Mouse (Mus musculus): ENCODE measurements around the gene Cldnd1.

The Cldnd1 gene

DNA sequence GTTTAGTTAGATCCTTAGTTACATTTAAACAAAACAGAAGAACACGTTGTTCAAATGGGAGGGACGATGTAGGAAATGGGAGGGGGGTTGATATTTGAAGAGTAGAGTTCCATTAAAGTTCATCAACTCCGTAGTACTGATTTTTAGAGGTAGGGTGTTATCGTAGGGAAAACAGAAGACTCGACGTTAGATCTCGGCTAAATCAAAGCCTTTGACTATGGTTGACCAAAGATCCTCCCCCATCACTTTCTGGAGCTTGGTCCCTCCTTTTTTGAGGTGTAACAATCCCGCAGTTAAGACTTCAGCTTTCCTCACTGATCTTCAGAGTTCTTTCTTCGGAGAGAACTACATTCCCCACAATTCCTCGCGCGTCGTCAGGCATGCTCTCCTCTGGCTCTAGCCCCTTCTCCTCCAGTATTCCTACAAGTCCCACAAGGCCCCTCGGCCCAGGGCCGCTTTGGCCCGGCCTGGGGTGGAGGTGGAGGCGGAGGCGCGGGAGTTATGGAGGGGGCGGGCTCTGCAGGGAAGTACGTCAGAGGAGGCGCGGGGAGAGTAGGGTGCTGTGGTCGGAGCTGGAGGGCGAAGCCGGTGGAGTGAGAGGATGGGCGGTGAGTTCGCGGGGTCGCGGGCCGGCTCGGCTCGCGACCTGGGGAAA is at the start of gene Cldnd1:
TSS of gene Cldnd1 (plus strand) at position 434 of the 655 bp plus-strand sequence.
- peak; percentile 97 for DNase-seq (ENCODE audit: low read depth, low spot score)

DNA sequence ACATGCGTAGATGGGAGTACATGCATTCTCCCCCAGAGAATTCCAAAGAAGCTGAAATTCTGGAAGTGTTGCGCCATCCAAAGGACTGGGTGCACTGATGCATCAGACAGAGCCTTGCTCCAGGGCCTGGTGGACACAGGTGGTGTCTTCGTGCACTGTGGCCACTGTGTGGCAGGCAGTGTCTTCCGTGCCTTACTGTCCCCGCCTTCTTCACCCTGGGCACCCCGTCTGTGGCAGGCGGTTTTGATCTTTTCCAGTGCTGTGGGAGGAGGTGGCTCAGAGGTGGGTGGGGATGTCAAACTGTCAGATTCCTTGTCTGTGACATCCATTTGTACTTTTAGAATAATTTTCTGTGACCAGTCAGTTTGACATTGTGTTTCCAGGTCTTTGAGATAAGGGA is 49.0 kb upstream of the Cldnd1 start:
- no peak for DNase-seq (ENCODE audit: low read depth, low spot score)

DNA sequence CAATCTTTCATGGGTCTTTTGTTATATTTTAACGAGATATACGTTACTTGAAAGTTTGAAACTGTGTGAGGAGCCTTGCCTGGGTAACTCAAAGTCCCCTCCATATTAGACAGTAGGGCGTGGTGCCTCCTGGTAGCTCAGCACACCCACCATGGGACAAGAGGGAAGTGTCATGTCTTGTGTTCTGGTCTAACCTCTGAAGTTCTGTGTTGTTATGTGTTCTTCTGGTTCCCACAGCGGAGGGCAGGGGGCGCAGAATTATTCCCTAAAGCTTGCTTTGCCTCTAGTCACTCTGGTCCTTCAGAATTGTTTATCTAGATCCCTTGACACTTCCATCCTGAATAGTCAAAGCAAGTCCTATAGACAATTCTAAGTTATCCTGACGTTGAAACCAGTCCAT is 45.7 kb upstream of the Cldnd1 start:
- no peak for DNase-seq (ENCODE audit: low read depth, low spot score)

DNA sequence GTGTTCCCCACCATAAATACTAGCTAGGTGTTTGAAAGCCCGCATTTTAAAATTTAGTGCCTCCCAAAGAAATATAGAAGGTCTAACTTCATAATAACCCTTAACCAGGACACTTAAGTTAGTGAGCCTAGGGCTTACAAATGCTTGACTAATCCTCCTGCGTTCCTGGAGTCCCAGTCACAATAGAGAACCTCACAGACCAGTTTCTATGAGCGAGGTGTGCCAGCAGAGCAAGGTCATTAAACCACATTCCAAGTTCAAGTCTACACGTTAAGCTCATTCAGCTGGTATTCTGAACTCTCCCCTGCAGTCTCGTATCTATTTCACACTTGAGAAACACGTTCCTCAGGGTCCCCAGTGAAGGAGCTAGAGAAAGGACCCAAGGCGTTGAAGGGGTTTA is 44.8 kb upstream of the Cldnd1 start:
- DNase-seq (ENCODE audit: low read depth, low spot score) = no peak

DNA sequence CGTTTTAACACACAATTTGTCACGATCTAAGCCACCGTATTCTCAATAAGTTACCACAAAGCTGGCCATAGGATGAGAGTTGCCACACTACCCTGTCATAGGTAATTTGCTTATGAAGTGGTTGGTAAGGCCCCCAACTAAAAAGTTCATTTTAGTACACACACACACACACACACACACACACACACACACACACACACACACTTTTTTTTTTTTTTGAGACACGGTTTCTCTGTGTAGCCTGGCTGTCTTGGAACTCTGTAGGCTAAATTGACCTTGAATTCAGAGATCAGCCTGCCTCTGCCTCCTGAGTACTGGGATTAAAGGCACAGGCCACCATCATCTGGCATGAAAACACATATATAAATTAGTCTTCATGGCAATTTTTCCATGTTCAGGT is 43.8 kb upstream of the Cldnd1 start:
- no peak for DNase-seq (ENCODE audit: low read depth, low spot score)

DNA sequence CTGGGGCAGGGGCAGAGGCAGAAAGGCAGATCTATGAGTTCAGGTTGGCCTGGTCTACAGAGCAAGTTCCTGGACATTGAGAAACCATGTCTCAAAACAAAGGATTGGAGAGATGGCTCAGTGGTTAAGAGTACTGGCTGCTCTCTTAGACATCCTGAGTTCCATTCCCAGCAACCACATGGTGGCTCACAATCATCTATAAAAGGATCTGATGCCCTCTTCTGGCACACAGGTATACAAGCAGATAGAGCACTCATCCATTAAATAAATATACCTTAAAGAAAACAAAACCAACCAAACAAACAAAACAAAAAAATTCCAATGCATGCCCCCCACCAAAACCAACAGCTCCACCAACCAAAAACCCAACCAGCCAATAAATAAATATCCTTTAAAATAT is 43.2 kb upstream of the Cldnd1 start:
- DNase-seq (ENCODE audit: low read depth, low spot score) = peak; percentile 51

DNA sequence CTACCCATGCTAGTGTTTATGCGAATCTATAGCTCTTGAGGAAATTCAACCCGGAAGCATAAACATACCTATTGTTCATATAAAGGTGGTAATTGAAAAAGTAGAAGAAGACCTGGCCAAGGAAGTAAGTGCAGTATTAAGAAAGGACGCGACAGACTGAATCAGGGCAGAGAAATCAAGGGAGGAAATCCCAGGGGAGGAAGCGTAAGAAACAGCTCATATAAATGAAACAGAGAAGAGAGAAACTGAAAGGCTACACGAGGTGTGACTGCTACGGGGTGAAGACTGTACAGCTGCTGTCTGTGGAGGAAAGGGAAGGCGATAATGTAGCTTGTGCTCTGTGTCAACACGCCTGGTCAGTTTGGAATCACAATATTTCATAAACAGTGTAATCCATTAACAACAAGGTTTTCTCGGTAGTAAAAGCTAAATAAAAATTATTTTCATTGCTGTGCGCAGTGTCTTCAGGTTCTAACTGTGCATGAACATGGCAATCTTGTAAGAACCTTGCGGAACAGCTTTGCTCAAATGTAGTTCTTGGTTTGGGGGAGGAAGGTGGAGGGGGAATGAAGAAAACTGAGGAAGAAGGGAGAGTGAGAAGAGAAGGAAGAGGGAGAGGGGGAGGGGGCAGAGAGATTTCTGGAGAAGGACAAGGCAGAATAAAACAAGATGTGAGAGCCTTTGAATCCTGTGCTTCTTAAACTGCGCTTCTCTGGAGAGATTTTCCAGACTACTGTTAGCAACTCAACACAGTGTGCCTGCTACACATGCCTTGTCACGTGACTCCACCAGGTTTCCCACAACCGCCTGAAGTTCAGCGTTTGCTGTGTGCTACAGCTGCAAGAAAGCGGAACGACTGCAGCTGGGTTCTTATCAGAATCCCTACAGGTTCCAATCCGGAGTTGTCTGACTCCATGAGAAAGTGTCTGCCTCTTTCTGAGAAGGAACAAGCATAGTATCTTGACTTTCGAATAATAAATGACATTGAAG is 41.9 kb upstream of the Cldnd1 start:
- peak; percentile 85 for DNase-seq (ENCODE audit: low read depth, low spot score)

DNA sequence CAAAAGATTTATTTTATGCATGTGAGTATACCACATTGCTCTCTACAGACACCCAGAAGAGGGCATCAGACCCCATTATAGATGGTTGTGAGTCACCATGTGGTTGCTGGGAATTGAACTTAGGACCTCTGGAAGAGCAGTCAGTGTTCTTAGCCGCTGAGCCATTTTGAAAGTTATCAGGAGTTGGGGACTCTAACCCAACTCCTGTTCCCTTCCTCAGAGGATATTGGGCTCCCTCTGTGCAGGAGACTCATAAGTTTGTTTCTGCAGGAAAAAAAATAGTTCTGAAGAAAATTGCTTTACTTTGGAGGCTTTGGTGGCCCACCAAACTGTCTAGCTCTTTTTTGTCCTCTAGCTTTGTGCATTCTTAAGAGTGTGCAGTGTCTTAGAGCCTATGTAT is 39.2 kb upstream of the Cldnd1 start:
- no peak for DNase-seq (ENCODE audit: low read depth, low spot score)

DNA sequence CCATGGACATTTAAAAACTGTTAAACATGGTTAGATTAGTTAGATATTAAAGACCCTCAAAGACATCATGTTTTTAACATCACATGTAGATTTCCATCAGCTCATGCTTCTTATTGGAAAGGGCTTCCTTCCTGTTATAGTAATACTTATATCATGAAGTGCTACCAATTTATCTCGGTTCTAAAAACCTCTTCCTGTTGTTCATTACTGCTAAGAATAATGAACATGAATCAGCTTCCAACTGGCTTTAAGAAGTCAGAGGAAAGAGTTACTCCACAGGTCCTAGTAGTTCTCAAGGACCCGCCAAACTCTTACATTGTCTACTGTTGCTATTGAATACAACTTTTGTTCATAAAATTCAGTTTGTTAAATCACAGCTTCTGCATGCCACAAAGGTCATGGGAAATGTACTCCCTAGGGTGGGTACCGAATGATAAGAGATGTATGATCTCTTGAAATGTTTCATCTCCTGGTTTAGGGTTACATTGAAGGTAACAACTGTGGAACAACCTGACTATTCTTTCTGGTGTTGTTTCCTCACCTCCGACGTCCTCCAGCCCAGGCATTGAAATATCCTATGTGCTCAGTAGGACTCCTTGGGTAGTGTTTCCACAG is 38.0 kb upstream of the Cldnd1 start:
- peak; percentile 19 for DNase-seq (ENCODE audit: low read depth, low spot score)

DNA sequence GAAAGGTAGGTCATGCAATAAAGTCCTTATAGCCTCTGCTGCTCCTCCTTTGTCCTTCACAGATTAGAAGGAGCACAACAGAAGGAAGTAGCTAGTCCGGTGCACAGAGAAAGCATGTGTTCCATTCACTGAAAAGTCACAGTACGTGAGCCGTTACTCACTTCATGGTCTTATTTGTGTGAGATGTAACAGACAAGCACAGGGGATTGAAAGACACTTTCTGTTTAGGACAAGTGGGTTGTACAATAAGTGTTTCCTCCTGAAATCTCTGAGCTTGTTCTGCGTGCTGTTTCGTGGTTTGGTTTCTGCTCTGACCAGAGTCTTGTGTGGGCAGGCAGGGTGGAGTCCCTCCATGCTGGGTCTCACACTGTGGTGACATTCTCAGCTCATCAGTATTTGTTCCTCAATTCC is 37.4 kb upstream of the Cldnd1 start:
- DNase-seq (ENCODE audit: low read depth, low spot score) = peak; percentile 83

DNA sequence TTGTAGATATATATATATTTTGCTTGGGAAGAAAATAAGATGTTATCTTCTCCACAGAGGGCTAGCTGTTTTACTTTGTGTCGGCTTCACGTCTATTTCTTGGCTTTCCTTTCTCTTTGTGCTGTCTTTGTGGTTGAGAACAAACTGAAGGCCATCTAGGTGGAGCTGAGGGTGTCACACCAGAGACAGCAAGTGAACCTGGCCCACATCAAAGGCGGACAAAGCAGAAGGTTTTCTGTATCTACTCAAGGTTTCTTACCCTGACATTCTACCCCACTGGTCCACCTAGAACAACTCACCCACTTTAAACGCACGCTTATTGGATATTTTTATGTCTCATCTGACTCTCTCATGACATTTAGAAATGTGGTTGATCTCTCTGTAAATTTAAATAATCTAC is 33.6 kb upstream of the Cldnd1 start:
- no peak for DNase-seq (ENCODE audit: low read depth, low spot score)

DNA sequence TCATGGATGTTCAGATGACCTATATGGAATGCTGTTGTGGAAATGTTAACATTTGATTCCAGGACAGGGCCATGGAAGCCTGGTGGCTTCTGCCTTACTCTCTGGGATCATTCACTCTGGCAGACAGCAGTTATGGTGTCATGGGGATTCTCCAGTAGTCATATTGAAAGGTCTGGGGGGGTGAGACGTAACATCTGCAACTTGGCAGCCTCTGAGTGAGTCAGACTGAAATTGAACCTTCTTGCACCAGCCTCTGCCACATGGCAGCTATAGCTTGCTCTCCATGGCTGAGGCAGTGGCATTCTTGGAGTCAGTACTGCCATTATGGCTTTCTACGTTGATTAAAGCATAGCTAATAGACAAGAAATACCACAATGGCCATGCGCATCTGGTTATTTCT is 30.9 kb upstream of the Cldnd1 start:
- peak; percentile 85 for DNase-seq (ENCODE audit: low read depth, low spot score)

DNA sequence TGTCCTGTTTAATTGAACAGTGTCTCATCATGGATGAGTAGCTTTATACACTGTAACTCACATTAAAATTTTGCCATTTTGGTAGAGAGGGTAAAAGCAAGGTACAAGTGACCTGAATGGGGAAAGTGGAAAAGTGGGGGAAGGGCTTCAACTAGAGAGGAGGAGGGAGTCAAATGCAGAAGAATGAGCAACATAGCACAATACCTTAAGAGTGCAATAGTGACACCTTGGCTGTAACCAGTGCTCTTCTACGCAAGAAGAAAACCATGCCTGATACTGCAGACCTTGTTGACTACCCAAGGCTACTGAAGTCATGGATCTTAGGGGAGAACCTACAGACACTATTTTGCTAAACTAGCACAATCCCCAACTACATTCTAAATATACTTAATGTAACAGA is 30.4 kb upstream of the Cldnd1 start:
- DNase-seq (ENCODE audit: low read depth, low spot score) = no peak

DNA sequence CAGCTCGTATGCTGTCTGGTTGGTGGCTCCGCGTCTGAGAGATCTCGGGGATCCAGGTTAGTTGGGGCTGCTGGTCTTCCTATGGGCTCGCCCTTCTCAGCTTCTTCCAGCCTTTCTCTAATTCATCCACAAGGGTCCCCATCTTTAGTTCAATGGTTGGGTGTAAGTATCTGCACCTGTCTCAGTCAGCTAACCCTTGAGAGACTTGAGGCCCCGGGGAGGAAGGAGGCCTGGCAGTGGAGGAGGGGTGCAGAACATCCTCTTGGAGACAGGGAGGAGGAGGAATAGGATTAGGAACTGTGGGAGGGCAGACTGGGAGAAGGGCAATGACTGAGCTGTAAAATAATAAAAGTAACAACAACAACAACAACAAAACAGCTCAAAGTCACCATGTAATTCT is 27.5 kb upstream of the Cldnd1 start:
- no peak for DNase-seq (ENCODE audit: low read depth, low spot score)

DNA sequence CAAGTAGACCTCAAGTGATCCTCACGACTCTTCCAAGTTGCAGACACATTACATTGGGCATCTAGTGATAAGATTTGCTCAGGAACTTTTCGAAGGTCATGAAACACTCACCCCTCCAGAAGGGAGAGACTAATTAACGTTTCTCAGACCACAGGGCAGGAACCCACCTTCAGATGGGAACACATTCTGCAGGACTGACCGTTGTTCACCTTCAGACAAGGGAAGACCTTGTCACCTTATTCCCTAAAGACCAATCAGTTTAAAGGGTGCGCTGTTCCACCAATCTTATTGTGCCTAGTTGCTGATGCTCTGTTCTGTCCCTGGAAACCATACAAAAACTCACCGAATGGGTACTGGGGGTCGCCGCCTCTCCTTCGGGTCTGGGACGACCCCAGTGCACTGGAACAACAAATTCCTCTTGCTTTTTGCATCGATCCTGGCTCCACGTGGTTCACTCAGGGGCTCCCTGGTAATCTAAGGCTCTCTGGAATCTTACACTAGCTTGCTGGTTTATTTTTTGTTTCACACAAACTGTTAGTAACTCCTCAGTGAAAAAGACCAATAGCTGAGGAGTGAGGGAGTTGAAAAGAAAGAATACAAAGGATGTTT is 26.8 kb upstream of the Cldnd1 start:
- no peak for DNase-seq (ENCODE audit: low read depth, low spot score)

DNA sequence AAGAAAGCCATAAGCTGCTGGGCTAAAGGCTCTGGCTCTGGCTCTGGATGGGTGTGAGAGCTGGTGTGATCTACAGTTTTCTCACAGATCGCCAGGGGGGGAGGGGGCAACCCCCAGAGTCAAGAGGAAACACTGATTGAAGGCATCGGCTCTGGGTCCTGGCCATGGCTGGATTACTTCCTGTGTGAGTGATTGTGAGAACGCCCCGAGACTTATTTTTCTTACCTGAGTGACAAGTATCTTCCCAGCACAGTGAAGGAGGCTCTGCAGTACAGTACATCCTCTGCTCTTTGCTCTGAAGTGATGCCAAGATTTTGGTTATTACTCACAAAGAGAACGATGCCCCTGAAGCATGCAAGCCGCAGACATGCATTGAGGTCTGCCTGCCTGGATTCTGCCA is 25.9 kb upstream of the Cldnd1 start:
- peak; percentile 53 for DNase-seq (ENCODE audit: low read depth, low spot score)

DNA sequence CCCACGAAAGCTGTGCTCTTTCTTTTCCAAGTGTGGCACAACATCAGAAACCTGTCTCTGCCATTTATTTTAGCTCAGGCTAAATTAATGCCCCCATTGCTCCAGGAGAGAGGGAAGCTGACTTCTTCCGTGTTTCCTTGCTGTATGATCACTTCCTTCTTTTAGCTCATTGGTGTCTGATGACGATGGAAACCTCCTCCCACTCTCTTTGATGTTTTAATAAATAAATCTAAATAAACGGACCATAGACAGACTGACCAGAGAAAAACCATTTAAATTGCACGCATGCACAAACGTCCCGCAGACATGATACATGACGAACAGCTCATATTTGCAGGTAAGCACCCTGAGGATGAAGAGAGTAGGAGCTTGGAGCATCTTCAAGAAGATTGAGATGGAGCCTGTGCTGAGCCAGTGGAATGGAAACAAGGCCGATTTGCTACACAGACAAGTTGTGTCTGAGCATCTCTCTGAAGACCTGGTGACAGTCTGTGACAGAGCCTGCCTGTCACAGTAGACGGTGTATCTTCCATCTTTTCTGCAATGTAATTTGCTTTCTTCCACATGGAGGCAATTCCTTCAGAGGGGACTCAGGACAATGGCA is 25.3 kb upstream of the Cldnd1 start:
- peak; percentile 46 for DNase-seq (ENCODE audit: low read depth, low spot score)

DNA sequence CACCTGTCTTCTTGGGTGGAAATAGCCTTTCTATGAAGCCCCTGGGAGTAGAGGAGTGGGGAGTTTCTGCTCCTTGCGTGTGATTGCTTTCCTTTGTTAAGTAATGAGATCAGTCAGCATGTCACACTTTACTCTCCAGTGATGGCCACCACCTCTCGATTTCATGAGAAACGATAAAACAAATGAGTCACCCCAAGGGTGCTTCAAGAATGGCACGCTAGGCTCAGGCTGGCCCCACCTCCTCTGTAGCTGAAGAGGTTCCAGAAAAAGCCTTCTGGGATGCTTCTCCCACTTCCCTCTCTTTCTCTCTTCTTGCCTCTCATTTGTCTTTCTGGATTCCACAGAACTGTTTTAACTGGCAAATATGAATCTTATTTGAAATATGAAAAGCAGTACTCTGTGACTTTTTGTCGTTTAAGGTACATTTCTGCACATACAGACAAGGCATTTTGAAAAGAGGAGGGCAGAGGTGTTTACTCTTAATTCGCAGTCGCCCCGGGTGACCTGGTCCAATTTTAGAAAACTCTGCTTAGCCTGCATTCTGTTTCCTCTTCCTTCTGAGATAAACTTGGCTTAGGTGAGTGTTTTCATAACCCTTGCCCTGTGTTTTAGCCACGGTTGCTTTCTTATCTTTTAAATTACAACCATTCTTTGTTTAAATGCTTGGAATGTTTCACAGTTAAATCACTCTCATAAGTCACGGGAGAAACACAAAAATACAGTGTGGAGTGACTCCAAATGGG is 24.2 kb upstream of the Cldnd1 start:
- DNase-seq (ENCODE audit: low read depth, low spot score) = peak; percentile 72

DNA sequence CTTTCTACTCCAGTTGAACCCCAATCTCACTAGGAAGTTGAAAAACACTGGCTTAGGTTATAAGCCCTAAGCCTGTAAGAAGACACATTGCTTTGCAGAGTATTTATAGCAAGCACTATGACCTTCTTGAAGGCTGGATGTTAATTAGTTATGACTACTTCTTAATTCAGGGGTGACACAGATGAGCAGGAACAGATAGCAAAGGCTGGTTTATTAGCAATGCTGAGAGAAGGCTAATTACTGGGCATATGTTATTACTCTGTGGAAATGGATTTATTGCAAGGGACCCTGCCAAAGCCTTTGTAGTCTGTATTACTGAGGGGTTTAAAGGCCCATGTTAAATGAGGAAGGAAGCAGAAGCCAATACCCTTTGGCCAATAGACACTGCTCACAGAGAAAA is 22.7 kb upstream of the Cldnd1 start:
- DNase-seq (ENCODE audit: low read depth, low spot score) = peak; percentile 39

DNA sequence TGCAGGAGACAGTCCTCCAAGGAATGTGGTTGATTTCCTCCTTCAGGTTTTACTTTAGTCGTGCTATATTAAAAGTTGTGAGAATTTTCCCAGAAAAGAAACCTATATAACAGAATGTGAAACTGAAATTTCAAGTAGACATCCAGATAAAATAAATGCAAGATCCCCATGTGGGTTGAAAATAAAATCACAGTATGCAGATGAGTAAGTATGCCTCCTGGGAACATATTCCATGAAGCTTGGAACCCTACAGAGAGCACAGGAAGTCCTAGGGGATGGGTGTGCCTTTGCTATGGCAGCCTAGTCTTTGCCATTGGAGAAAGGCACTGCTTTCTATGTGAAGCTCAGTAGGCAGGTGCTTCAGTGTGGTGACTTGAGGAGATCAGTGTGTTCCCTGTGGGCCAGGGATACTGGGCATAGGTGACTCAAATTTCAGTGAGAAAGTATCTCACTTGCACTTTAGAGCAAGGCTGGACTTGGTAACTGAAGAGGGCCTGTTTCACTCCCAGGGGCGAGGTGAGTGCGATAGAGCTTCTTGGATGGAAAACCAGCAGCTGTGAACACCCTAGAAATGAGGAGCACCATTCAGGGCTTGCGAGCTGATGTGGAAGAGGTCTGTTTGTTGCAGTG is 20.3 kb upstream of the Cldnd1 start:
- no peak for DNase-seq (ENCODE audit: low read depth, low spot score)

Data from A20 (cell line).